Mouse (Mus musculus) heart, embryonic 11.5 days (tissue): ENCODE measurements around the gene Cox14. TPM values are rescaled to one million over a fixed set of nuclear protein-coding genes. Genes with fewer than 3 reads are reported as not detected.

ENCODE experiments used
- ATAC-seq: fragments of 200-750 bp; cut with Nextera tagmentation; replicated peaks from 2 replicates; pipeline ENCODE4 v1.8.0; 2017; ENCODE audit warnings: moderate library complexity; ENCODE audit not compliant: insufficient number of reproducible peaks, low FRiP score, low TSS enrichment
- H3K27ac ChIP-seq: fragments of 300-500 bp; sonication (generic); 2 replicates; pipeline ENCODE4 v1.5.1; 2014; ENCODE audit warnings: mild to moderate bottlenecking, low read depth, low read length
- H3K27me3 ChIP-seq: fragments of 300-500 bp; sonication (generic); 2 replicates; pipeline ENCODE4 v1.6.1; 2014; ENCODE audit warnings: mild to moderate bottlenecking, low read length, mixed read lengths; ENCODE audit not compliant: control insufficient read depth, insufficient read depth
- H3K36me3 ChIP-seq: fragments of 300-500 bp; sonication (generic); 2 replicates; pipeline ENCODE4 v1.6.1; 2014; ENCODE audit warnings: mild to moderate bottlenecking, low read length, moderate library complexity, mixed read lengths; ENCODE audit not compliant: control insufficient read depth, insufficient read depth
- H3K4me1 ChIP-seq: fragments of 300-500 bp; sonication (generic); 2 replicates; pipeline ENCODE4 v1.6.1; 2014; ENCODE audit warnings: low read length; ENCODE audit not compliant: control insufficient read depth, insufficient read depth
- H3K4me2 ChIP-seq: fragments of 300-500 bp; sonication (generic); 2 replicates; pipeline ENCODE4 v1.6.1; 2014; ENCODE audit warnings: mild to moderate bottlenecking, moderate library complexity
- H3K4me3 ChIP-seq: fragments of 300-500 bp; sonication (generic); 2 replicates; pipeline ENCODE4 v1.5.1; 2014; ENCODE audit warnings: low read depth, low read length
- H3K9ac ChIP-seq: fragments of 300-500 bp; sonication (generic); 2 replicates; pipeline ENCODE4 v1.6.1; 2014; ENCODE audit warnings: mild to moderate bottlenecking, low read depth, low read length, moderate library complexity
- H3K9me3 ChIP-seq: fragments of 300-500 bp; sonication (generic); replicated peaks from 2 replicates; pipeline ENCODE4 v1.6.1; 2016; ENCODE audit warnings: low read length; ENCODE audit not compliant: control insufficient read depth
- WGBS: fragments of 180-500 bp; shearing (Covaris S2); extraction: QIAGEN DNeasy Blood & Tissue Kit; methylation state at CpG from one replicate; pipeline ENCODE4 v1.1.7; 2014; ENCODE audit not compliant: insufficient replicate concordance; 5-methylcytosine and 5-hydroxymethylcytosine counted together
- polyA plus RNA-seq: library from polyadenylated mRNA; unstranded; fragments of >200 nt; fragmentation: Nextera tagmentation; extraction: Ambion mirVana; gene quantifications from 2 replicates; pipeline ENCODE4 v1.2.1, GENCODE M21; 2014

Cox14 gene
- polyA plus RNA-seq, 1 experiment from 2014 or later = 176 TPM

DNA sequence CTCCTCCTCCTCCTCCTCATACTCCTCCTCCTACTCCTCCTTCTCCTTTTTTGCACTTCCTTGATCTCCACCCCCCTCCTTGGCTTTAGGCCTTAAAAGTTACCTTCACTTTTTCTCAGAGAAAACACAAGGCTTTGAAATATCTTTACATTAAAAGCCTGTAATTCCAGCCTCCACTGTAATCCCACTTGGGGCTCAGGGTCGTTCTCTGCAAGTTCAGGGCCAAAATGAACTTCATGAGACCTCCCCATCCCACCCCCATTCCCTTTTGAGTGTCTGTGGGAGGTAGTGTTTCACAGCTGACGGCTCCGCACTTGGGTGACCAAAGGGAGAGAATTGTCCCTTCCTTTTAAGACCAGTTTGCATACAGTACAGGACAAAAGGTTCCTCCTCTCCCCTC lies 47.5 kb downstream of the Cox14 start:
- H3K9me3 ChIP-seq = no peaks in the 10 kb centered on the region
- H3K4me3 ChIP-seq = peak overlapping the region; percentile 63; the same call in 1 of the 2 replicates
- H3K9ac ChIP-seq = no peak overlapping the region
- H3K4me1 ChIP-seq = peaks cover 5% of the 10 kb centered on the region
- H3K27me3 ChIP-seq = no peaks in the 10 kb centered on the region
- ATAC-seq = no peak
- 39% methylated on average over 3 of the region's 3 CpGs for whole genome bisulfite sequencing
- H3K36me3 ChIP-seq = peaks cover 3% of the 10 kb centered on the region; the same call in 1 of the 2 replicates
- H3K4me2 ChIP-seq = no peak overlapping the region
- H3K27ac ChIP-seq = no peak overlapping the region

Other genes starting within 250 kb of the Cox14 start
- 0.40 and 0.51 TPM in 2 replicates for gene Faim2, start 197.5 kb upstream of the Cox14 start, polyA plus RNA-seq
- gene Aqp2, start 146.6 kb upstream of the Cox14 start, polyA plus RNA-seq = not detected in 2 replicates
- gene Aqp5, start 134.8 kb upstream of the Cox14 start, polyA plus RNA-seq = 1.6 and 1.9 TPM in 2 replicates
- gene Aqp6, start 124.2 kb upstream of the Cox14 start, polyA plus RNA-seq = not detected in 2 replicates
- gene Racgap1, start 74.0 kb upstream of the Cox14 start, polyA plus RNA-seq = 91.8 and 126 TPM in 2 replicates
- gene Asic1, start 55.2 kb upstream of the Cox14 start, polyA plus RNA-seq = 1.8 and 2.1 TPM in 2 replicates
- 24.8 and 26.6 TPM in 2 replicates for gene Smarcd1, start 23.5 kb upstream of the Cox14 start, polyA plus RNA-seq
- gene Gm17349, start 20.1 kb upstream of the Cox14 start, polyA plus RNA-seq = not detected in 2 replicates
- 0.62 and 0.63 TPM in 2 replicates for gene Gpd1, start 8.1 kb upstream of the Cox14 start, polyA plus RNA-seq
- 52.7 and 56.1 TPM in 2 replicates for gene Cers5, start 47.3 kb downstream of the Cox14 start, polyA plus RNA-seq
- gene Lima1, start 149.8 kb downstream of the Cox14 start, polyA plus RNA-seq = 24.1 and 27.8 TPM in 2 replicates
- gene Fam186a, start 241.4 kb downstream of the Cox14 start, polyA plus RNA-seq = 0.01 and 0.04 TPM in 2 replicates
- gene Larp4, start 244.4 kb downstream of the Cox14 start, polyA plus RNA-seq = 35.8 TPM in 2 replicates